Mouse (Mus musculus): ENCODE measurements around the gene Agpat3.
"Not testable (repeated sequence)": the region's sequence is repeated elsewhere in the genome, so short reads cannot be mapped to it uniquely, and the experiment has no call there.

The Agpat3 gene

DNA sequence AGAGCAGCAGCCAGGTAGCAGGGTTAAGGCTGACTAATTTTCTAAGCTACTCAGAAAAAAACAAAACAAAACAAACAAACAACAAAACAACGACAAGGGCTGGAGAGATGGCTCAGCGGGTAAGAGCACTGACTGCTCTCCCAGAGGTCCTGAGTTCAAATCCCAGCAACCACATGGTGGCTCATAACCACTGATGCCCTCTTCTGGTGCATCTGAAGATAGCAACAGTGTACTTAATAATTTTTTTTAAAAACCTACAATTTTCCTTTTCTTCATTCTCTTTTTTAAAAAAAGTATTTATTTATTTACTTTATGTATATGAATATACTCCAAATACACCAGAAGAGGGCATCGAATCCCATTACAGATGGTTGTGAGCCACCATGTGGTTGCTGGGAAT, 6.7 kb upstream of the Agpat3 start:
- not testable (repeated sequence) for DNase-seq

DNA sequence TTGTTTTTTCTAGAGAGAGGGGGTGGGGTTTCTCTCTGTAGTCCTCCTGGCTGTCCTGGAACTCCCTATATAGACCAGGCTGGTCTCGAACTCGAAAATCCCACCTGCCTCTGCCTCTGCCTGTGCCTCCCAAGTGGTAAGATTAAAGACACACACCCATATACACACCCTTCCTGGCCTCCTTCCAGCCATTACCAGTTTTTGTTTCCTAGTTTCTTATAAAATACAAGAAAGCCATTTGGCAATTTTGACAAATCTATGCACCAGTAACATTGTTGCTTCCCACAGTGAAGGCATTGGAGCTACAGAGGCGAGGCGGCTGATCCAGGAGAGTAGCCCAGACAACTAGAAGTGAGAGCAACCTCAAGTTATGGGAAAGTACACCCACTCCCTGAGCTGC, 6.0 kb upstream of the Agpat3 start:
- no peak for DNase-seq

DNA sequence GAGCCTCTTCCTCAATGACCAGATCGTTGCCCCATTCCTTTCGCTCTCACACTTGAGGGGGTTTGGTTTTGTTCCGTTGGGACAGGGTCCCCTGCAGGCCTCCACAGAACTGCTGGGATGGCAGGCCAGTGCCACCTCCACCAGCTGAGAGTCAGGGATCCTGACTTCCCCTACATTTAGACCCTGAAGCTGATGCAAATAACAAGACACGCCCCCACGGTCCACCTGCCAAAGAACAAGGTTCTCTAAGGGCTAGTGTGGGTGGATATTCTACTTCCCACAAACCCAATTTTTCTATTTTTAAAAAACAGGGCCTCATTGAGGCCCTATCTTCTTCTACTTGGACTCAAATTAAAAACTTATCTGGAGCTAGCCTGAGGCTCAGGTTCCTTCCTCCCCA, 5.5 kb upstream of the Agpat3 start:
- DNase-seq, result no peak

DNA sequence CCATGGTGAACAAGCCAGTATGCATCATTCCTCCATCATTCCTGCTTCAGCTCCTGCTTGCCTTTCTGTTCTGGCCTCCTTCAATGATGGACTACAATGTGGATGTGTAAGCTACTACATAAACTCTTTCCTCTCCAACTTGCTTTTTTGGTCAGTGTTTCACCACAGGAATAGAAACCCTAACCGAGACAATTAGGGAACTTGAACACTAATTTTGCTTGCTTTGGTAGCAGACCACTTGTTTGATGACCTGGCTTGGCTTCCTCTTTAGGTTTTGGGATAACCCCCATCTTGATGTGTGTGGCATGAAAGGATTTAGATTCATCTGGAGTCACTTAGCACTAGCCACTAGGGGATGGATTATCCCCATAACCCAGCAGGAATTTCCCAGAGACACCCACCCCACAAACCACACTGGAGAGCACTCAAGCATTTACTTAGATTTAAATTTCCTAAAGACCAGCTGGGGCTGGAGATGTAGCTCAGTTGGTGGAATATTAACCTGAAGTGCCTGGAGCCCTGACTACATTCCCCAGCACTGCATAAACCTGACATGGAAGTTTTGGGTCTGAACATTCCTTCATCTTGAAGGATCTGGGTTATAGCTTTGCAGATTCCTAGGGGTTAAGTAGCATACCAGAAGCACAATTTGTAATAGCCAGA, 3.8 kb upstream of the Agpat3 start:
- DNase-seq, result no peak

DNA sequence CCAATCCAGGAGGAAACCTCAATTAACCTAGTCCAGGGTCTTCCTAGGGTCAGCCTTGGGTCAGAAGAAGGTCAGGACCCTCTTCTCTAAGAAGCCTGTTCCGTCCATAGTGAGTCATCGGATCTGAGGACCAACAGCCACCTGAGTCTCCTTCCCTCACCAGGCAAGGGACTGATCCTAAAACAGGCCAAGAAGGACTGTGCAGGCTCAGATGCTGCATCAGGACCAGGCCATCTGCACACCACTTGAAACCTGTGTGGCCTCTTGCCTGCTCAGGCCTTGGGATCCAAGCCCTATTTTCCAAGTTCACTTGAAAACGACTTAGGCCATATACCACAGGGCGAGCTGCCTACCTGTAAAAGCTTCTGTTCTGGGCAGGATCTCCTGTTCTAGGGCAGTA, 907 bp upstream of the Agpat3 start:
- DNase-seq, result no peak

DNA sequence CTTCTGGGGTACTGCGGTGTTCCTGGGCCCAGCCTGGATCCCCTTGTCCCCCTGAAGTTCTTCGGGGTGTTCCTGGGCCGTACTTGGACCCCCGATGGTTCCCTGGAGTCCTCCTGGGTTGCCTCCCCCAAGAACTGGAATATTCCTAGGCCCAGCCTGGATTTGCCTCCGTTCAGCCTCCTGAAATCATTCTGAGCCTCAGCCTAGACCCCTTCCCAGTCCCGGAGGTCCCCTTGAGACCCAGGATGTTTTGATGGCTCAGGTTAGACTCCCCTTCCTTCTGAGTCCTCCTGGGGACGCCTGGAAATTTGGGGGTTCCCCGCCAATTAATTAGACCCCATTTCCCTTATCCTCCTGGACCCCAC, 359 bp upstream of the Agpat3 start:
- DNase-seq, result no peak

DNA sequence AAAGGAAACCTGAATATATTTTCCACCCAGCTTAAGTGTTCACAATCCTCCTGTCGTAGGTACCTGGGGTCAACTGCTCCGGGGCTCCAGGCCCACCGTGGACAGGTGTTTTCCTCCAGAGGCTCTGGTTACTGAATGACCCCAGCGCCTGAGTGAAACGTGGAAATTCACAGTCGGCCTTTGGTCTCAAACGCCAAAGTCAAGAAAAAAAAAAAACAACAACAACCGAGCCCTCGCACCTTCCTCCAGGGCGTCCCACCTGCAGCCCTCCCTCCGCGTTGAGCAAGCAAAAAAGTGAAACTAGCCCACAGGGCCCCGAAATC, 764 bp downstream of the Agpat3 start:
- no peak for DNase-seq

DNA sequence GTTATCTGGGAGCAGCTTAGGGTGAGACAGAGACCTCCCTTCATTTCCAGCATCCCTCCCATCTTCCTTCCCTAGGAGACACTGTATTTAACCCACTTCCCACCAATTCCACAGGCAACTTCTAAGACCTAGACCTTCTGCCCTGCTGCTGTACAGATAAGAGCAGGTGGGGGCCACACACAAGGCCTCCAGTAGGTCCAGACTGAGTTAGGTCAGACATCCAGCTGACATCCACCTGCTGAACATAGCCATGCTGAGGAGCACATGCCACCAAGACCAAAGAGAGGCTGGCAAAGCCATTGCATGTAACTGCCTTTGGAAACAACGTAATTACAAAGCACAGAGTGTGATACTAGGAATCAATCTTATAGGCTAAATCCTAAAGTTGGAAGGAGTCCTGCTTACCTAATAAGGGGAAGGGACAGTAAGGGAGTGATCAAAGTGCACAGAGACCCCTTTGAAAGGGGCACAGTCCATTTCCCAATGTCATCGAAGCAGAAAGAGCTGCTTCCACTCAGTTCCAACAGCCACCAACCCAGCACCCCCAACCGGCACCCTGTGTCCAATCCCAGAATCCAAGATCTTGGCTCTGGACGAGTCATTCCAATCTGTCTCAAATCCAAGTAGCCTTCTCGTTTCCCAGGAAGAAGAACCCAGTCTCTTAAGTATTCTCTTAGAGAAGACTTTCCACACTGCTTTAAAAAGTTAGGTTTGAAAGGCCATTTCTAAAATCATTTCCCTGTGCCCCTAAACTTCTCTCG, 1.3 kb downstream of the Agpat3 start:
- DNase-seq, result no peak

DNA sequence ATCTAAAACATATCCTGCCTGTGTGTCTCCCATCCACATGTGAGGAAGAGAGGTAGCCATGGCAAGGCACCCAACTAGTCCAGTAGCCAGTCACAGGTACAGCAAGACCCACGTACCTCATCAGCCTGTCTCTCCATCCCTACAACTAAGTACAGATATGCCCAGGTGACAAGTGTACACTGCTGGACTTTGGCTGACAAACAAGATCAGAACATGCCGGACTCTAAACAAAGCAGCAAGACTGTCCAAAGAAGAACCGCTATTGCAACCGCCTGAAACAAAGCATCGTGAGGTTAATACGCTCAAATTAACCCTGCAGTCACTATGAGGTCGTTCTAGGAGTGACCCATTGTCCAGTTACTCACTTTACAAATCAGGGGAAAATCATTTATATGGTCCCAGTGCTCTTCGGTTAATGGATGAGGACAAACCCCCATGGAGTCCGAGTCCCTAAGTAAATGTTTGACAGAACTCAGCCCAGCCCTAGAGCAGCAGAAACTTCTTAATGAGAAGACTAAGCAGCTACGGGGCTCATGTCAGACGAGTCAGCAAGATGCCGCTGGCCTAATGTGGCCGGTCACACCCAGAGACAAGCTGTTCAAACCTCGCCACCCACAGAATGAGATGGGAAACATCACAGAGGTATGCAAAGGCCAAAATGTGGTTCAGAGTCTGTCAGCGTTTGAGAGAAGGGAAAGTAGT, 2.7 kb downstream of the Agpat3 start:
- no peak for DNase-seq

DNA sequence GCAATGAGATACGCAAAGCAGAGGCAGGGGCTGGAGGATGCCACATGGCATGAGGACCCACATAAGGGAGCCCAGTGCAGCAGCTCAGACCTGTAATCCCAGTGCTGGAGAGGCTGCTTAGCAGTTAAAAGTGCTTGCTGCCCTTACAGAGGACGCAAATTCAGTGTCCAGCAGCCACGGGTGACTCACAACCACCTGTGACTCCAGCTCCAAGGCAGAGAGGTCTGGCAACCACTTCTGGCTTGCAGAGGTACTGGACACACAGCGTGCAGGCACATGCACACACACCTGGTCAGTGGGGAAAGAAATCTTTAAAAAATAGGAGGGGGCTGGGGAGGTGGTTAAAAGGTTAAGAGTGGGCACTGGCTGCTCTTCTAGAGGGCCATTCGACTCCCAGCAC, 4.1 kb downstream of the Agpat3 start:
- DNase-seq, result no peak

DNA sequence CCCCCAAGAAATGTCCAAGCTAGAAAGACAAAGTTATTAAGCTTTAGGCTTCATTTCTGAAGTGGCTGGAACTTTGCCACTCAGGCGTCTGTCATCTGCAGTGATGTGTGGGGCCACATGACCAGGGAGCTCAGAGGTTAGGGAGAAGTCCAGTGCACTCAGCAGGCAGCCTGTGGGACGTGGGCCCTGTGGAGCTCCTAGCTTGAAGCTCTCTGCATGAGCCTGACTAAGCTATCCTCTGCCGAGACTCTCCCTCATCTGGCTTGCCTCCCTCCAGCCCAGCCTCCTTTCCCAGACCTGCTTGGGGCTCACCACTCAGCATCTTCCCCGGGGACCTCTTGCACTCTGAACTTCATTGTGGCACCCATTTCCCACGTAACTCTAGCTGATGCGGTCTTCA, 4.8 kb downstream of the Agpat3 start:
- no peak for DNase-seq

DNA sequence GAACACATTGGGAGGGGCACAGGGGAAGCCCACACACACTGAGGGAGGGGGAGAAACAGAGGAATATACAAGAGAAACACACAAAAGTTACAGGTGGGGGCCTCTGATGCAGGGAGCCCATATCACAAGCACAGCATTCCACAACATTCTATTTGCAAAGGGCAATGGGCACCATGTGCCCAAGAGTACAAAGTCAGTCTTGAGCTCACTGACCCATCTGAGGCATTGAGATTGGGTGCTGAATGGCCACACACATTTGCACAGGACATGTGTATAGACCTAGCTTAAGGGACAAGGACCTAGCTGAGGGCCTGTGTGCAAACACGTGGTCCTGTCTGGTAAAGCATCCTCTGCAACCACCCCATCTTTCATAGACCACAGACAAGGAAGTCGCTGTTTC, 6.8 kb downstream of the Agpat3 start:
- DNase-seq, result no peak

DNA sequence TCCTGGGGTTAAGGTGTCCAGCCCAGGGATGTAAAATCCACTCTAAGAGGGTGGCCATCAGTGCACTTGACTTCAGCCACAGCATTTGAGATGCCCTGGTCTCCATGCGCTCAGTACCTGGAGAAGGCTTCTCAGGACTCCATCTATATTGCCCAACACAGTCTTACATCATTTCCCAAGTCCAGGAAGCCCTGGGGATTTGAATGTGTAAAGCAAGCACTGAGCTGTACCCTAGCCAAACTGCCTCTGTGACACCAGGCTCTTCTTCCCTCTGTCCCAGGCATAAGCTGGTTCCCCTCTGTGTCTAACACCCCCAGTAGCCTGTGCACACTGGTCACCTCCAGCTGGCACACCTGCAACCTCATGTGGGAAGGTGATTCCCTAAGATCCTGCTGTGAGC, 10.2 kb downstream of the Agpat3 start:
- no peak for DNase-seq

DNA sequence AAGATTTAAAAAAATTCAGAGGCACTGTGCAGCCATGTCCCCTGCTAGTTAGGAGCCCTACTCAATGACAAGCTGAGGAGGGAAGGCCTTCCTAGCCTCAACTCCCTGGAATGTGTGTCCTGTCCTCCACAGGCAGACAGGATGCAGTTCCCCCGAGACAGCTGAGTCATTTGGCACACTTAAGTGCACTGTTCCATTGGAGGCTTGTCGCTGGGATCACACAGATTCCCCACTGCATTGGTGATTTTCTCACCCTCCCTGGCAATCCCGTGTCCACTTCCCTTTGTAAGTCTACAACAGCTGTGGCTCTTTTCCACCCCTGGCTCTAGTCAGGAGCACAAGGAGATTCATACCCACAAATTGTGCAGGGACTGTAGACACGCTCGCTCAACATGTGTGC, 14.1 kb downstream of the Agpat3 start:
- no peak for DNase-seq

DNA sequence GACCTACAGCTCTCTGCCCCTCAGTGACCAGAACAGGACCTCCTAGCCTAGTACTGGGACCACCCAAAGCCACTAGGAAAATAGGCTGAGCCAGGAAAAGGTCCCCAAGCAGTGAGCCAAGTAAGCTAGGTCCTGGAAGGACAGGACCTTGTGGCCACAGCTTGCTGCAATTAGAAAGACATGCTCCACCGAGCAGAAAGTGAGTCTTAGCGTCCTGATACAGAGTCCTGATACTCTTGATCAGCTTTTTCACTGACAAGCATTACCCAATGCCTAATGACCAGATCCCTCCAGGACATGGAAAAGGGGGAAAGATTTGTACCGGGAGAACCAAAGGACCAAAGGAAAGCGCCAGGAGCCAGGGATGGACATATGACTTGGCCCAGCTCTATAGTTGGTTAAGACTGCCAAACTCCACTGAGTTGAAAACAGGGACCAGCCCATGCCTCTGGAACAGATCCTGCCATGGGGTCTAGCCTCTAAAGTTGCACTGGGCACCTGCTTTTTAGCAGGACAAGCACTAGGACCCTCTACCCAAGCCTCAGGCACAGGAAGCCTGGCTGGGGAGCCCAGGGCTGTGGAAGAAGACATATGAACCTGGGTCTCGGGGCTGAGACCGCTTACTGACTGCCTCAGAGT, 17.2 kb downstream of the Agpat3 start:
- DNase-seq, result no peak

DNA sequence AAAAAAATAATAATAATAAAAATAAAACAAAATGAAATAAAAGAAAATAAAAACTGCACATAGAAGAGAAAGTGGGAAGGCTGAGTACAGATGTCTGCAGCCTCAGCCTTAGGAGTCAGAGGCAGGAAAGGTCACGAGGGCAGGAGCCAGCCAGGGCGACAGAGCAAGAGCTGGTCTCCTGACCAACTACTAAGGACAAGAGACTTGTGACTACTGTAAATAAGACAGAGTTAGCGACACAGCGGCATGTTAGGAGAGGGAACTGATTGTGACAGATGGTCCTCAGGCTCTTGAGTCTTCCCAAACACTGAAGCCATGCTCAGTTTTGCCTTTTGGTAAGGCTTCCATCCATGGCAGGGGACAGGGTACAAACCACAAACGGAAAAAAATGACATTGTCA, 20.7 kb downstream of the Agpat3 start:
- DNase-seq, result no peak

DNA sequence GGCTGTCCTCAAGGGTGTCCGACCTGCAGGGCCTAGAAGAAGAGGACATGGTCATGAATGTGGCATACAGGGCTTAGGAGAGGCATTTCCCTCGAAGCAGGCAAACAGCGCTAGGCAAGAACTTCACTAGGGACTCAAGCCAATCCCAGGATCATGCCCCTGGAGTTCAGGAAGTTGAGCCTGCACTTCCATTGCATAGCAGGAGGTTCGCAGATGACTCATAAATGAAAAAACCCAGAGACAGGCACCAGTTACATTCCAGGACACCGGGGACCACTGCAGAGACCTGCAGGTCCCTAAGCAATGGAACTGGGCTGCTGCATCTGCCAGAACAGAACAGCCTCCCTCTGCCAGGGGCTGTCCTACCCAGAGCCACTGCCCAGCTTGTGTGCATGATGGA, 23.0 kb downstream of the Agpat3 start:
- DNase-seq, result no peak

DNA sequence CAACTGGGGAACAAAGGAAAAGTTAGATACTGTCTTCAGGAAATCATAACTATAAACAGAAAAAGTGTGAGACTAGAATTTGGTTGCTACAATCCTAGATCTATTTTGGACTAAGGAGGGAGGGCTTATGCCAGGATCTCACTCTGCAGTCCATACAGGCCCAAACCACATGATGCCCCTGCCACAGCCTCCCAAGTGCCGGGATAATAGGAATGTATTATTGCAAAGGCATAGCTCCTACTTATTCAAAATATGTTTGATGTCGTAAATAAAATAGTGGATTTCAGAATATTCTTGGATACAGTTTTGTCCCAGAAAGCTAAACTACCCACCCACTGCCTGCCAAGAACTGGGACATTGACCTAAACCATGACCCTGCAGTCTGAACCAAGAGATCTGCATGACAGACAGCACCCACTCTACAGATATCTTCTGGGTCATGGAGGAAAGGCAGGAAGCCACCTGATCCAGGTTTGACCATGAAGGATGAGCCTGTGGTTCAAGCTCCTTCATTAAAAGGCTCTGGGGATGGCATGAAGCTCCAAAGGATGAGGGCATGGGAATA, 24.2 kb downstream of the Agpat3 start:
- no peak for DNase-seq

DNA sequence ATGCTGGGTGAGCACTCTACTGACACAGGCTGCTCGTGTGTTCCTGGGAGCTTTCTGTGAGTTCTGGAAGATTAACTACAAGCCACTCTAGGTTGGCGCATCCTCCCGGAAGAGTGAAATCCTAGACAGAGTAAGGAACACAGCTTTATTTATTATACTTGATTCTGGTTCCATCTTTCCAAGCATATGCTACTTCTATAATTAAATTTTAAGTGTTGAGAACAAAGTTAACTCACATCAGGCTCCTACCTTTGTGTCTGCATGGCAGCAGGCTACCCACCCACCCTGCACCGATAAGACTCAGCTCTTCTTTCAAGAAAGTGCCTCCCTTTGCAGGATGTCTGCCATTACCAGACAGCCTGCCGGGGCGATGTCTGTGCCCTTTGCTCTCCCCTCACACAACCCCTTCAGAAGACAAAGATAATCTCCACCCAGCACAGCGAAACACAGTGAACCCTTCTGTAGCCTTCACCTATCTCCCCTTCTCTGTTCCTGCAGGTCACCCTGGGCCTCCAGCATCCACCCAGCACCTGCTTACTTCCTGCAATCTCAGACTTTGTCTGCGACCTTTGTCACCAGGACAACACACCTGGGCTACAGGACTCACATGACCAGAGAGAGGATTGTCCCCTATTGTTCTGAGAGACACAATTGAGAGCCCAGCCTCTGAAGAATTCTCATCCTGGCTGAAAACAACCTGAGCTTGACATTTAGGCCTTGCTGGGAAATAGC, 26.2 kb downstream of the Agpat3 start:
- DNase-seq, result peak; percentile 42

DNA sequence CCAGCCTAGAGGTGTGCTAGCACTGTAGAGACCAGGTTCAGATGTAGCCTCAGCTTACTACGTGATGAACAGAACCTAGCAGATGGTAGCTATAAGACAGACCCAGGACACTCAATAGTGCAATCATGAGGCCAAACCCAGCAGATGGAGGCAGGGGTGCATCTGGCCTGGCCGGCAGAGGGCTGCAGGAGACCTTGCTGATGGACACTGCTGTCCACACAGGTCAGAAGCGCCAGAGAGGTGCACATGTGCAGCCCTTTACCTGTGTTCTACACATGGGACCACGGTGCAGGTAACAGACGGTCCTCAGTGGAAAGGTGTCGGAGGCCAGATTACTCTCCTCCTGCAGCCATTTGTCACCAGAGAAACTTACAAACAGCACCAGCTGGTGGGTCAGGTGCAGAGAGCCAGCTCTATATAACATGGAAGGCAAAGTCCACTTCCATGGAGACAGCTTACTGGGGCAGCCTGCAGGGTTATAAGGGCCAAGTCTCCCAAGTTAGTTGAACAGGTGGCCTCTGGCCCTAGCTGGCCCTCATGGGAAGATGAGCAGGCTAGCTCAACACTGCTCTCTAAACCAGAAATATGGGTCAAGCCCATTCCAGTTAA, 27.6 kb downstream of the Agpat3 start:
- no peak for DNase-seq

DNA sequence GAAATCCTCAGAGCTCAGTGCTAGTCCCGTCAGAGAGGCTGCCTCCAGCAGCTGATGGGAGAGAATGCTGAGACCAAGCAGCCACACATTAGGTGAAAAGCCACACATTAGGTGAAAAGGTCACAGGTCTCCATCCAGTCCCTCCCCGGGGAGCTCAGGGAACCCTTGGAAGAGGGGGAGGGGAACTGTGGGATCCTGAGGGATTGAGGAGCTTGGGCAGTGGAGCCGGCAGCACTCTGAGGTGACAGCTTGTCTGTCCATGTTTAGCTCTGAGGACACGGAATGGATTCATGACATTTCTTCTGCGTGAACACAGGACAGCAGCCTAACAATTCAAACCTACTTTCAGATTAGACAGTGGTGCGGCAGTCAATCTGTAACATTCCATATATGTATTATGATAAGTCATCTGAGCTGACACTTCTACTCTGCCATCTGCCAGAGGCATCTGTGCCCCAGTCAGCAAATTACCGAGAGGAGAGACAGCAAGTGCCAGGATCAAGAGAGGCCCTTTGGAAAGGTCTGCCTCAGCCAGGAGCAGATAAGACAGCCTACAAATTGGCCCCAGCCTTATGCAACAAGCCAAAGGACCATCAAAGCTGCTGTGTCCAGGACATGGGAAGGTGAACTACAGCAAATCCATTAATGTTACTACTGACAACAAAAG, 28.9 kb downstream of the Agpat3 start:
- DNase-seq, result peak; percentile 80

DNA sequence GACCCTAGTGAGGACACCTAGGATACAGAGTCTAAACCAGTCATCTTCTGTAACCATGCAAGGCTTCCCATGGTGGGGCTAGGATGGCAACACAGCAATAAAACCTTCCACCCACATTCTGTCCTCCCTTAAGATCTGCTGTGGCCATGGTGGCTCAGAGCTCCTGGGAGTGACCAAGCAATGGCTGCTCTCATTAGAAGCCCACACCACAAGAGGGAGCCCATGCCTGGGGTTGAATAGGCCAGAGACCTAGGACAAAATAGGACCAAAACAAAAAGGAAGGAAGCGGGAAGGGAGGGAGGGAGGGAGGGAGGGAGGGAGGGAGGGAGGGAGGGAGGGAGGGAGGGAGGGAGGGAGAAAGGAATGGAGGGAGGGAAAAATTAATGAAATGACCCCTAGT, 29.5 kb downstream of the Agpat3 start:
- no peak for DNase-seq
